Mouse (Mus musculus) adrenal gland, adult 2 months (tissue): ENCODE measurements around the gene Sla2. TPM values are rescaled to one million over a fixed set of nuclear protein-coding genes. Genes with fewer than 3 reads are reported as not detected.
"Not testable (repeated sequence)": the region's sequence is repeated elsewhere in the genome, so short reads cannot be mapped to it uniquely, and the experiment has no call there.

ENCODE experiments used
- DNase-seq: peaks from one replicate; pipeline ENCODE4 v3.0.0; 2021
- polyA plus RNA-seq: library from polyadenylated mRNA; depleted of rRNA; stranded (reverse); fragments of >200 nt; gene quantifications from 2 replicates; pipeline ENCODE4 v1.2.3, GENCODE M21; 2012
- total RNA-seq, 2 experiments: library from RNA; stranded (reverse); gene quantifications; 2 replicates each; pipeline ENCODE4 v1.2.3; 2021

Gene Sla2
- total and polyA plus RNA-seq, 3 experiments, result 0.09 TPM; not detected in 2

DNA sequence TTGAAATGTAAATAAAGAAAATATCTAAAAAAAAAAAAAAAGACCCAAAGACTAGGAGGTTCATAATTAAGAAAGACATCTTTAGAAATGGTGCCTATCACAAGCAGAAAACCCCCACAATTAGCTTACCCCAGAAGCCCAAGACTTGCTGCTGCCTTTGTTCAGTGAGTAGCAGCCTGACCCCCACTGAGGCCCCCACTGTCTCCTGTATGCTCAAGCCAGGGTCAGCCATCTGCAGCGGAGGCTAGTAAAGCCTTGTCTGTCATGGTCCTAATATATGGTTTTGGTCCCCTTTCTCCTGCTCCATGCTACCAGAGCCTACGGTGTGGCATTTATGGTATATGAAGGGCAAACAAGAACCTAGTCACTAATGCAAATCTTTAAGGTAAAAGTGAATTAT, 14.4 kb upstream of the Sla2 start:
- no peak for DNase-seq

DNA sequence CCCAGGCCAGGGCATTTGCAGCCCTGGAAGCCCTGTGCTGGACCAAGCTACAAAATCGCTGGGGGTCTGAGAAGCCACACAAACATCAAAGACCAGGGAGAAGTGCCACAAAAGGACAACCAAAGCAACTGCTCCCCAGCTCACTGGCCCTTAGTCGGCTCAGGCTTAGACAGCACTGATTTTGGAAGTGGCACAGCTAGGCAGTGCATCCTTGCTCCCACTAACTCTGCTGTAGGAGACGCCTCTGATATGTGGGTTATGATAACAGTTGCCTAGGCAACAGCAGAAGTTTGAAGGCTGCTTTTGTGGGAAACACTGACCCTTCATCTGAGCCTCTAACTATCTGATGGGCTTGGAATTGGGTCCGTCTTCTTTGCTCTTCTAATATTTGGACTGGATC, 12.2 kb upstream of the Sla2 start:
- no peak for DNase-seq

DNA sequence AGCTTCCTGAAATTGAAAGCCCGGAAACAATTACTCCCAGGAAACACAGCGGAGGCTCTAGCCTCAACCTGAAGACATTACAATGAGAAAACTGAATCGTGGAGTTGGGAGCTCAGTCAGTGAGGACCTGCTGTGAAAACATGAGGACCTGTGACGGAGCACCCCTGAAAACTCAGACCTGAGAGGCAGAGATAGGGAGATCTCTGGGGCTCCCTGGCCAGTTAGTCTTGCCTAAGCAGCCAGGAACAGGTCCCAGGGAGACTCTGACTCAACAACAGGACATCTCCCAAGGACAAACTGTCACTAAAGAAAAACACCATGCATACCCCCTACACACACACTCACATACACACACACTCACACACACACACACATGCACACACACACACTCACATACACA, 11.4 kb upstream of the Sla2 start:
- DNase-seq, result no peak

DNA sequence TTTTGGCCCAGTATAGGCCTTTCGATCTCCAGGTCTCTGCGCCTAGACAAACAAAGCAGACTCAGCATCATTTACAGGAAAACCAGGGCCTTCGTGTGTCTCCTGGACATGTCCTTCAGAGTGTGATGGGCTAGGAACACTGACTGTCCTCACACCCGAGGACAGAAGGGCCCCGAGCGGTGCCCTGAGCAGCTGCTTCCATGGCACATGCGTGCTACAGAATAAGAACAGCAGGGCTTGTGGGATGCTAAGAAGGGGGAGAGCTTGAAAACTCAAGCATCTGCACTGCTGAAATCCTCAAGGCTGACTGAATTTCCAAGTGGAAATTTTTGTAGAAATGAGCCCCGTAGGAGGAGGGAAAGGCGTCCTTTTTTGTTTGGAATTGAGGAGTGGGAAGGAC, 10.0 kb upstream of the Sla2 start:
- no peak for DNase-seq

DNA sequence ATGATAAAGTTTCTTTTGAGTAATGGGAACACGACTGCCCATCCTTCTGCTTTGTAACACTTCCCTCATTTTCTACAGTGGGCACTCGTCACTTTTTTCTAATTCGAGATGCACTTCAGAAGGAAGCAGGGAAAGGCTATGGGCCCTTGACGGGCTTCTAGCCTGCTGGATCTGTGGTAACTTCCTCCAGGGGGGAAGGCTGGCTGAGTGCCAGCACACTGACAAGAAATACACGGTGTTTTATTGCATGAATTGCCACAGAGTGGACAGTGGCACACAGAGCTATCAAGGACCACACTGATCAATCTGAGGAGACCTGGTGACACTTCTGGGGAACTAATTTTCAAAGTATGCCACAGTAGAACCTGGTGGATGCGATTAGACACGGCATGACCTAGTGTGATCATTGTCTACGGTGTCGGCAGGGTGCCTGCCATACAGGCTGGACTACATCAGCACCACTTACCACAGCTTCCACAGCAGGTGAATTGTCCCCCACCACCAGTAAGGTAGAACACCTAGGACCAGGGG, 9.5 kb upstream of the Sla2 start:
- DNase-seq, result no peak

DNA sequence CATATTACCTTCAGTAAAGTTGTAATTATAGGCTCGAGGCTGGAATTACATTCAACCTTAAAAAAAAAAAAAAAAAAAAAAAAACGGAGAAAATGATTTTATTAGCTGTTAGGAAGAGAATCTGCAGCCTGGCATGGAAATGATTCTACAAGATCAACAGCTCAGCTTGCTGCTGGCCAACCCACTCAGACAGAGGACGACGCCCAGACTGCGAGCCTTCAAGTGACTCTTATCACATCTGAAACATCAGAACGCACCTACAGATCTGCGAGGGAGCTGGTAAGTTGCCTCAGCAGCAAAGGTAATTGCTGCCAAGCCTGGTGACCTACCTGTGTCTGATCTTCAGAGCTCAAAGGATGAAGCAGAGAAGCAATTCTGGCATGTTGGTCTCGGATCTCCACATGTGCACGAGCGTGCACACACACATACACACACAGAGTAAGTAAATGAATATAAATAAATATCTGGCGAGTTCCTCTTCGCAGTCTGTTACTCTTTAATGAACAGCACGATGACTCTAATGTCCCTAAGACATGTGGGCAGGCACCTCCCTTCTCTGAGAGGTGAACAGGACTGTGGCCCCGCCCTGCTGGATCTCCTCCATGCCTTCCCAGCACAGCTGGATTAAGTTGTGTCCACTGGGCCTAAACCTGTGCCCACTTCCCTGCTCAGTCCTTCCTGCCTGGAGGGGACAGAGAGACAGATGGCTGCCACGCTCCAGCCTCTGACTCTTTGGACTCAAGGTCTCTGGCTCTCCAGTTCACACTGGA, 7.7 kb upstream of the Sla2 start:
- no peak for DNase-seq

DNA sequence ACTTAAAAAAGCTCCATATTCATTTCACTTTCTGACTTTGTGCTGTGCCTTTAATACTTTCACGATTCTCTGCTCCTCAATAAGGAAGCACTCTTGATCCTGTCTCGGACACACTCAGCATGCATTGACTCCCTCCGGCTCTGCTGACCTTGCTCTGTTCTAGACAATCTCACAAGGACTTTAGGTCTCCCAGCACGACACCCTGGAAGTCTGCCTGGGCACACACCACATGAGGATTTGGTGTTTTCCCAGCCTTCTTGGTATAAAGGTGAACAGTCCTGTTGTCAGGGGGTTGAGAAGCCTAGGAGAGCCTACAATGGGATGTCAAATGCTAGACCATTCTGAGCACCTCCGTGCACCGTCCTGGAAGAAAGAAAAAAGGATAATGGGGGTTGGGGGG, 5.8 kb upstream of the Sla2 start:
- no peak for DNase-seq

DNA sequence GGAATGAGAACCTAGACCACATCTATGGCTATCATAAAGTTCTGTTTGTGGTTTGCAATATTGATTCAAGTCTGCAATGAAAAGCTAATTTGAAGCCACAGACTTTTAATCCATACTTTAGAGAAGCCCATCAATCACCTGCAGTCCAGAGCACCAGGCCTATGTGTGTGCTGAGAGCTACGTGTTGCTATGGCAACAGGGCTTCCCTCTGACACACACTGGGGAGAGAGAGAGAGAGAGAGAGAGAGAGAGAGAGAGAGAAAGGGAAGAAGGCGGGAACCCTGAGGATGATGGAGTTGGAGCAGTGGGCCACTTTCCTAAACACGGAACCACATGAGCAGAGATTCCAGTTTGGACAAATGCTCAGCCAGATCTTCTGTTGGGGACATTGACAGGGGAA, 5.2 kb upstream of the Sla2 start:
- DNase-seq, result no peak

DNA sequence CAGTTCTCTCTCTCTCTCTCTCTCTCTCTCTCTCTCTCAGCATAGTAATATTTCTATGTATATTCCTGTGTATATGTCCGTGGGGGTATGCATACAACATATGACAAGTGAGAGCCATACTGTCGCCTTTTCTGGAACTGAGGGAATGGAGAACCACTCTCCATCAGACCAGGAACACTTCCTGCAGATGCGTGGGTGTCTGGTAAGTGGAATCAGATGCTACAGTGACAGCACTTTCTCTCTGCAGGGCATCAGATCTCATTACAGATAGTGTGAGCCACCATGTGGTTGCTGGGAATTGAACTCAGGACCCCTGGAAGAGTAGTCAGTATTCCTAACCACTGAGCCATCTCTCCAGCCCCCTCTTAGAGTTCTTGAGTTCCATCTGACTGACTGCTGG, 1.5 kb upstream of the Sla2 start:
- DNase-seq, result no peak

DNA sequence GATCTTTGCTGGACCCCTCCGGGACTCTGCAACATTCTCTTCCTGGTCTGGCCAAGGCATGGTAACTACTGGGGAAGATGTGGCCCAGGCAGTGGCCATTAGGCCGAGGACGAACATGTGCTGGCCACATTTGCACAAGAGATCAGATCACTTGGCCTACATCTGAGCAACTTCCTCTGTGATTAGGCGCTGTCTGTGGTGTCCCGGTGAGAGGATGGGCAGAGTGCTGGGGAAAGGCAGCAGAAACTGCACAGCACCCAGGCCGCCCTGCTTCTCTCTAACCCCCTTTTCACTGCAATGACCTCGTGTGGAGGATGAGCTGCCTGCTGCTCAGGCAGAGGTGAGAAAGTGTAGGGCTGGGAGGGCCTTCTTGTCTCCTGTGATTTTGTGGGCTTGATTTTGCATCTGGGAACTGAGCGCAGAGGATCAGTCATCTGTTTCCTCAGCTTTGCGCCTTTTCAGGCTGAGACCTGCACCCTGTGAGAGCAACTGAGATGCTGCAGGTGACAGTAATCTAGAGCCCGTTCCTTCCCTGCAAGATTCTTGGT, 834 bp downstream of the Sla2 start:
- no peak for DNase-seq

DNA sequence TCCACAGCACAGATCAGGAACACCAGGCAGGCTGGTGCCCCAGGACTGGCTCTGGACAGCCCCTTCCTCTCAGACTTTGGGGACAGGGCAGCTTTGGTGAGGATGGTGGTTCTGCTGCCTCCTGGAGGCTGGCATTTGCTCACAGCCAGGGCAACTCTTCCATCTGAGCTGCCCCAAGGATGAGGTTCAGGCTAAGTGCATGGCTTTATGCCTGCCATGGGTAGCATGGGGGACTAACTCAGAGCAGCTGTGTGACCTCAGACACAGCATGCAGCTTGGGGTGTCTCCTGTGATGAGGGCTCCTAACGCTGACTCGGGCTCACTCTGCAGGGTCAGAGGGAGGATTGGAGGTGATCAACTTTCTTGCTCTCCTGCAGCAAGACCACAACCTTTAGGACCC, 1.3 kb downstream of the Sla2 start:
- DNase-seq, result not testable (repeated sequence)

DNA sequence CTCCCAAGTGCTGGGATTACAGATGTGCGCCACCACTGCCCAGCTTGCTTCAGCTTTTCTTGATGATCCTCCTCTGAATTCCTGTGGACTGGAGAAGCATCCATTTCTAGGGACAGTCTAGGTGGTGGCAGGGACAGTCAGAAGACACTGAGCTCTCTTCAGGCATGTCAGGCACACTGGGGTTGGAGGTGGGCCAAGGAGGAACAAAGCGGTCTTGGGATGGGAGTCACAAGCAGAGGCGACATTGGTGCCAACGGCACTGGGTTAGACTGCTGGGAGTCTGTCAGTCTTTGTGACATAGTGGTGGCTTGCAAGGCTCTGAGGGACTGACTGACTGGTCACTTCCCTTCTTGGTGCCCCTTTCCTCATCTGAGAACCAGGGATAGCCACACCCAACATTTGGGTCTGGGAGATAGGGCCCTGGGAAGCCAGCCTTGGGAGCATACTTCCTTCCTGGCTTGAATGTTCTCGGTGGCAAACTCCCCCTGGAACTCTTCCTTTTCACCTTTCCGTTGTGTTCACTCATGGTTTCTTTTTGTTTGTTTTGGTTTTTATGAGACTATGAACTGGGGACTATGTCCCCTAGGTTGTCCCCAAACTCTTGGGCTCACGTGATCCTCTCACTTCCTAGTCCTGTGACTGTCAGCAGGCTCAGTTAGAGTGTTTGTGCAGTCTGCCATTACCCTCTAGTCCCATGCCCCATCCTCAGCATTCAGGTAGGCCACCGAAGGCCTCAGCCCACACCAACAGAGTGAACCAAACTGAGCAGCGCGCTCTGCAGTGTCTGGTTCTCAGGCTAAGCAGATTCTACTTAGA, 2.4 kb downstream of the Sla2 start:
- no peak for DNase-seq

DNA sequence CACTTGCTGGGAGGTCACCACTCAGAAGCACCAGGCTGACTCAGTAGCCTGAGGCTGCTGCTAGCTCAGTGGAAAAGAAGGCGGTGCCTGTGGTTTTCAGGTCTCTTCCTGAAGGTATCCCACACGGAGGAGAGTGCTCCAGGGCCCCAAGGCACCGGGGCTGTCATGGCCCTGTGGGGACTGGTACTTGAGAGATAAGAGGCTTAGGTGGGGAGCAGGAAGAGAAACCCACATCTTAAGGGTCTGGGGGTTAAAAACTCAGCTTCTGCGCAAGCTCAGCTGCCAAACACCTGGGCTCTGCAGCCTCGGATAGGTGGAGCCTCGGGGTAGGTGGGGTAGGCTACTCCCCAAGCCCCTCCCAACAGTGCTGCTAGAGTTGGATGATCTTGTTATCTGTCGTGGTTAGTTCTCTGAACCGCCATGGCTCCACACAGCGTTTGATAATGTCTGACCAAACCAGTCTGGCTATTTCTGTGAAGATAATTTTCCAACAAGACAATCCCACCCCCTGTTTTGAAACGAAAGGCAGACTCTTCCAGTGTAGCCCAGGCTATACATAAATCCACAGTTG, 4.5 kb downstream of the Sla2 start:
- no peak for DNase-seq

DNA sequence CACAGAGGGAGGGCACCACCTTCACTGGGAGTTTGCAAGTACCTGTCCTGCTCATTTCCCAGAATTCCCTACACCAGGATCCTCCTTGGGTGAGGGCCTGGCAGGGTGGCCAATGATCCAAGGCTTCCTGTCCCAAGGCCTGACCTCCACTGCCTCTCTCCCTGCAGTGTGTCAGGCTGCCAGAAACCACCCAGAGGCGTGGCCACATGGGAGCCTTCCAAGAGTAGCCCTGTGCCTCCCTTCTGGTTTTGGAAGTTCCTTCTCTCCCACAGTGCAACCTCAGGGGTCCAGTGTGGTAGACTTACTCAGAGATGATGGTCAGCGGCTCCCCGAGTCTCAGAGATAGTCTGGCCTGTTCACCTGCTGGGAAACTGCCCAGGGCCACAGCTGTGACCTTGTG, 7.5 kb downstream of the Sla2 start:
- DNase-seq, result peak; percentile 68

DNA sequence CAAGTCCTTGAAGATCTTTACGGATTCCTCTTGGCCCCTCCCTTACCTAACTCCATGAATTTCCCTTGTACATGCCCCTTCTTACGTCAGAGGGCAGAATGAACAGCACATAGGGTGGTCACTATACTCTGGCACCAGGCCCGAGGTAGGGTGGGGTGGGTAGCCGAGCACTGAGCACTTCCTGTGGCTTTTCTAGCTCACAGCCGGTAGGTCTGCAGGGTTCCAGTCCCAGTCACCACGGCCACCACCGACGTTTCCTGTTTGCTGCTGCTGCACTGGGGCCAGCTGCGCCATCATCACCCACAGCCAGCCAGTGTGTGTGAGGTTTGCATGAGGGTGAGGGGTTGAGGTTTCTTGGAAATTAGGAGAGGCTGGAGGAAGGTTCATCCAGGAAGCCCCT, 9.3 kb downstream of the Sla2 start:
- no peak for DNase-seq

DNA sequence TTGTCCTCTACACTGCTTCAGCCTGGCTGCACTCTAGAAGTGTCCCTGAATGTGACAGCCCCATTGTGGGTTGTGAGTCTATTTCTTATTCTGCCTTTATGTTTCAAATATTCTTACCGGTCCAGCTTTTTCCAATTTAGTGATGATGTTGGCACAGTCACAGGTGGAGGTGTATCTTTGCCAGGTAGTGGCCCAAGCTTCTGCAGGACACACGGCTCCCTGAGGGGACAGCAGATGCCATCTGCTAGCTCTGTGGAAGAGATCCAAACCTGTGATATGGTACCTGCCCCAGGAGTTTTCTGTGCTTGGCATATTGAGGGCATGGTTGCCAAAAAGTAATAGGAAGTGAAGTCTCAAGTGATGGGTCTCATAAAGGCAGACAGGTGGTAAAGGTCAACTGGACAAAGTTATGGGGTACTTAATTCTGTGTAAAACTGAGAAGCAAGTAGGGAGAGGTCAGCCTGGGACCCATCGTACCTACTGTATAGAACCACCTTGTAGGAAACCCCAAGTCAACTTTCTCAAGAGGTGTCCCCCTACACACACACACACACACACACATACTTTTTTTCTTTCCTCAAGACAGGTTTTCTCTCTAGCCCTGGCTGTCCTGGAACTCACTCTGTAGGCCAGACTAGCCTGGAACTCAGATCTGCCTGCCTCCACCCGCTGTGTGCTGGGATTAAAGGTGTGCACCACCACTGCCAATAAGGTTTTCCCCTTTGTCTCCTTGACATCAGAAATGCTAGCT, 12.1 kb downstream of the Sla2 start:
- no peak for DNase-seq

DNA sequence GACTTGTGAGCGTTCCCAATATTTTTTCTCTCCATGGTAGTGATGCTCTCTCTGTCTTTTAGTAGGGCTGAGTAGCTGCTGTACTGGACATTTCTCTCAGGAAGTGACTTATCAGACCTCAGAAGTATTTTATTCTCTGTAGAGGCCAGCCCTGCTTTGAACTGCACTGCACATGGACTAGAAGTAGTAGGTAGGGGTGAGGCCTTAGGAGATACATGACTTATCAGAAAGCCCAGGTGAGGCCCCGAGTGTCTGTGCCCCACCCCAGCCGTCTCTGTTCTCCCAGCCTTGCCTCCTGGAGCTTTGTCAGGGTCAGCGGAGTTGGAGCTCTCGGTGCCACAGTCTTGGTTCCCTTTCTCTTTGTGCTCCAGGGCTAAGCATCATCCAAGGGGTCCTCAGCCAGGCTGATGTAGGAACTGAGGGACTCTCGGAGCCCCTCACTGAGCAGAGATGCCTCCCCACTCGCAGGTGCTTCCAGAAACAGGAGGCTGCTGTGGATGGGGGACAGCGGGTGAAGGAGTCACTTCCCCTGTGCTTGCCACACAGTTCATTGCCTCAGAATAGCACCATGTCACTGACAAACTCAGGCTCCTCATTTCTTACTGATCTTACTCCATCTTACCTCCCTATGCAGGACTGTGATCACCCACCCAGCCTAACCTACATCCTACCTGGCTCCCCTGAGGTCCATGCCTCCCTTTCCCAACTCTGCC, 12.8 kb downstream of the Sla2 start:
- no peak for DNase-seq

DNA sequence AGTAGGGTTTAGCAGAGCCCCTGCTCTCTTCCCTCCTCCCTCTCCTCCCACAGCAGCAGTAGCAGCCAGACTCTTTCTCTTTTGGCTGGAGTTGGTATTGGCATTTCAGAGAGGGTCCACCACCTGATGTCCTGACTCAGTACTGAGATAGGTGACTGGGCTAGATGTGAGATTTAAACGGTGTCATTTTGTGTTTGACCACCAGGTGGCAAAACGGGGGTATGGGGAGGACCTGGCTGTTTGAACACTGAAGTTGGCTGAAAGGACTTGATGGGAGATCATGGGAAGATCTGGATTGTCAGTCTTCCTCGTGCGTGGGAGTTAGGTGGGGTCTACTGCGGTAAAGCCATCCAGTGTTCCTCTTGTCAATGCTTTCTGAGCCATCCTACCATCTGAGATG, 13.4 kb downstream of the Sla2 start:
- DNase-seq, result peak; percentile 52

DNA sequence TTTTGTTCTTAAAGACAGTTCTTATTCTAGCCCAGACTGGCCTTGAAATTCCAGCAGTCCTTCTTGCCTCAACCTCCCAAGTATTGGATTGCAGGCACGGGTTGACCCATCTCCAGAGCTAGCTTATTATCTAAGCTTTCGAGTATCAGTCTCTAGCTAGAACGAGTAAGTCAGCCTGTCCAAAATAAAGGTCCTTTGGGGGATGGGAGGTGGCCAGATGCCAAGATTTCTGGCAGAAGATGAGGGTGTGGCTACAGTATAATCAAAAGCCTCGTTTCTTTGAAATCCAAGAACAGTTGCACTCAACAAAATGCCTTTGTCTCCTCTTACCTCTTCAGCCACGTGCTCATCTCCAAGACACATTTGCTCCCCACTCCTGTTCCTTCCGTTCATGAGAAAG, 16.5 kb downstream of the Sla2 start:
- peak; percentile 71 for DNase-seq

DNA sequence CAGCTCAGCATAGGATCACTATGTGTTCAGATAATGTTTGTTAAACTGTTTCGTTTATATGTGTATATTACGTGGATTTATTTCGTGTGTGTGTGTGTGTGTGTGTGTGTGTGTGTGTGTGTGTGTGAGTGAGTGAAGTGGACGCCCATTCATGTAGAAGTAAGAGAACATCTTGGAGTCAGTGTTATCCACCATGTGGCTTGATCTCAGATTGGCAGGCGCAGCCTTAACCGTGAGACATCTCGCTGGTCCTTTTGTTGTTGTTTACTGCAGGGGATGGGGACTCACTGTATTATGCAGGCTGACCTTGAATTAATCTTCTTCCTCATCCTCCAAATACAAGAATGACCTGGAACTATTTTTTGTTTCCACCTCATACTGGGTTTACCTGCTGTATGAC, 17.4 kb downstream of the Sla2 start:
- DNase-seq, result no peak

DNA sequence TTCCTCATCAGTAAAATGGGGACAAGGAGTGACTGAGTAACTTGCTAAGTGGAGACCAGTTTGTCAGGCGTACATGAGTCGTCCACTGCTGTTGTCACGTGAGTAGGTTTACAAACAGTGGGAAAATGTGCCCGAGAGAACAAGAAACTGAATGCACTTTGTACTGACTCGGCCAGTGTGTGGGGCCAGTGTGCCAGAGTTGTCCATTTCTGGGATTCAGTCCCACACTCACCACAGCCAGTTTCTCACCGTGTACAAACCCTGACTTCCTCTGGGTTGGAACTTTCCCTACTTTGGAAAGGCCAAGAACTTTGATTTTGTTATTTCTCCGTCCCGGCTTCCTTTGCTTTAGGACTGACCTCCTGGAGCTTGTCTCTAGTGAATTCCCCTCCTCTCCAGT, 18.0 kb downstream of the Sla2 start:
- DNase-seq, result peak; percentile 49
